Mouse (Mus musculus): Measurements from ENCODE around the gene Gm10985. TPM values are rescaled to one million over a fixed set of nuclear protein-coding genes. Genes with fewer than 3 reads are reported as not detected.

The Gm10985 gene
- polyA plus RNA-seq (2015; fragmentation: Nextera tagmentation; extraction: Ambion mirVana), result not detected in 2 replicates

DNA sequence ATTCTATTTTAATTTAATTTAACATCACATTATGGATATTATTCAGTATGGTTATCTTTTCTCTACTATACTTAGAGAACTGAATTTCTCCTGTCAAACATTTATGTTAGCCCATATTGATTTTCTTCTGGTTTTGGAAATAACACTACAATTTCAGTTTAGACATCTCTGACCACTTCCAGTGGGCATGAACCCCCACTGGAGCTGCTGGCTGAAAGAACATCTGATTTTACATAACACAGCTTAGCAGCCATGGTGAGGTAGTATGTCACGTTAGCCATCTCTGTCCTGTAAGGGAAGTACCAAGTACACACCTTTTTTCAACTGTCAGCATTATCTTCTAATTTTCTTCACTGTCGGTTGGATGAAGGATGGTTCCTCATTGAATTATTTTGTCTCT is at the start of gene Gm10985:
Gene Gm10985, plus strand, starts transcription at position 301 of the 400 bp plus-strand sequence.
- no peak for ATAC-seq (ENCODE audit: low FRiP score, low read depth)
- Histone ChIP-seq H3K27ac (no peak within 1 kb of the TSS), H3K4me1 (peaks cover 4% of the 10 kb centered on the region; the same call in 1 of the 2 replicates), H3K4me2 (replicated peaks) (no peak within 1 kb of the TSS), H3K4me3 (no peak within 1 kb of the TSS), H3K27me3 (no peaks in the 10 kb centered on the region; the same call in 1 of the 2 replicates), H3K9me3 (no peaks in the 10 kb centered on the region), H3K36me3 (no peaks in the 10 kb centered on the region), H3K9ac (no peak within 1 kb of the TSS)
- 80% methylated on average over 2 of the region's 2 CpGs for WGBS

- WGBS, result 83% methylated on average over 1 of the region's 1 CpGs
- Histone ChIP-seq H3K9ac (no peak overlapping the region), H3K4me2 (replicated peaks) (no peak overlapping the region), H3K27ac (no peak overlapping the region), H3K4me3 (no peak overlapping the region), H3K9me3 (no peaks in the 10 kb centered on the region), H3K27me3 (no peaks in the 10 kb centered on the region), H3K36me3 (no peaks in the 10 kb centered on the region), H3K4me1 (no peaks in the 10 kb centered on the region)
- no peak for ATAC-seq (ENCODE audit: low FRiP score, low read depth)
Measured at GRCm38 (mm10) chr3:53796933-53797332, 48.0 kb upstream of the Gm10985 start.

DNA sequence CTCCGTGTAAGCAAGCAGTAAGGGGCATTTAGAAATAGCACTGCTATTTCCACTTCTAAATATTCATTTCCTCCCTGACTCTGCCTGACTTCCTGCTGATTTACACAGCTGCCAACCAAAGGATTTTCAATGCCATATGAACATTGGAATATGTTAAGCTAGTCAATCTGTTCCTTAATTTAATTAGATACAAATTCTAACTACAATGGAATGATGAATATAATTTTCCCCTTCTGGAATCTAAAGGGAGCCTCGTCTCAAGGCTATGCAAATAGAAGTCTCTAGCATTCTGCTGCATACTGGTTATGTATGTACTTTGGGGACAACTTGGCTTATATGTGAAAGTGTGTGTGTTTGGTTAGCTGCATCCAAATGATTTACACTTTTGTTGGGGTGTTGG is 45.2 kb upstream of the Gm10985 start:
- no peaks in the 10 kb centered on the region for H3K36me3 ChIP-seq
- no peak overlapping the region for H3K4me2 ChIP-seq (replicated peaks)
- no peak overlapping the region for H3K27ac ChIP-seq
- ATAC-seq (ENCODE audit: low FRiP score, low read depth), result no peak
- H3K9ac ChIP-seq, result no peak overlapping the region
- 59% methylated on average over 2 of the region's 2 CpGs for WGBS
- no peak overlapping the region for H3K4me3 ChIP-seq
- H3K9me3 ChIP-seq, result no peaks in the 10 kb centered on the region
- H3K4me1 ChIP-seq, result no peaks in the 10 kb centered on the region
- no peaks in the 10 kb centered on the region for H3K27me3 ChIP-seq

- WGBS, result 18% methylated on average over 7 of the region's 7 CpGs
- H3K27me3 ChIP-seq, result no peaks in the 10 kb centered on the region
- H3K36me3 ChIP-seq, result no peaks in the 10 kb centered on the region
- no peak overlapping the region for H3K9ac ChIP-seq
- no peak overlapping the region for H3K4me3 ChIP-seq
- peak; percentile 81 for ATAC-seq (ENCODE audit: low FRiP score, low read depth)
- peaks cover 10% of the 10 kb centered on the region; the same call in 1 of the 2 replicates for H3K4me1 ChIP-seq
- peak overlapping the region; percentile 23; the same call in 1 of the 2 replicates for H3K27ac ChIP-seq
- no peaks in the 10 kb centered on the region for H3K9me3 ChIP-seq
- no peak overlapping the region for H3K4me2 ChIP-seq (replicated peaks)
Measured at GRCm38 (mm10) chr3:53813421-53813977, 31.4 kb upstream of the Gm10985 start.

DNA sequence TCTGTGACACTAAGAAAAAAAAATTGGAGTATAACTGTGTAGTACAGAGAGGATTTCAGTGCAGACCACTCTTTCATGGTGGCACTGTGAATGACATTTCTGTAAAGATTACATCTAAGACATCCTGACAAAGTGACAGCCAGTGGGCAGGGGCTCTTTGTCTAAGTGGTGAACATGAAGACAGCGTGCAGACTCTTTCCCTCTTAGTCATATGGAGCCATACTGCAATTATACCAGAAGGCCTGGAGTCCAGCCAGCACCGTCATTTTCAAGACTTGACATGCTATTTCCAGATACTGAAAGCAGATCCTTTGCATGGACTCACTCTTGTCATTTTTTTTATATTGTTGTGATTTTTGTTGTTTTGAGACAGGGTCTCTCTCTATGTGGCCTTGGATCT is 10.6 kb upstream of the Gm10985 start:
- no peaks in the 10 kb centered on the region for H3K36me3 ChIP-seq
- H3K4me1 ChIP-seq, result no peaks in the 10 kb centered on the region
- no peak for ATAC-seq (ENCODE audit: low FRiP score, low read depth)
- WGBS, result 79% methylated on average over 2 of the region's 2 CpGs
- no peaks in the 10 kb centered on the region for H3K27me3 ChIP-seq
- no peaks in the 10 kb centered on the region for H3K9me3 ChIP-seq
- no peak overlapping the region for H3K9ac ChIP-seq
- no peak overlapping the region for H3K4me3 ChIP-seq
- H3K27ac ChIP-seq, result no peak overlapping the region
- no peak overlapping the region for H3K4me2 ChIP-seq (replicated peaks)

DNA sequence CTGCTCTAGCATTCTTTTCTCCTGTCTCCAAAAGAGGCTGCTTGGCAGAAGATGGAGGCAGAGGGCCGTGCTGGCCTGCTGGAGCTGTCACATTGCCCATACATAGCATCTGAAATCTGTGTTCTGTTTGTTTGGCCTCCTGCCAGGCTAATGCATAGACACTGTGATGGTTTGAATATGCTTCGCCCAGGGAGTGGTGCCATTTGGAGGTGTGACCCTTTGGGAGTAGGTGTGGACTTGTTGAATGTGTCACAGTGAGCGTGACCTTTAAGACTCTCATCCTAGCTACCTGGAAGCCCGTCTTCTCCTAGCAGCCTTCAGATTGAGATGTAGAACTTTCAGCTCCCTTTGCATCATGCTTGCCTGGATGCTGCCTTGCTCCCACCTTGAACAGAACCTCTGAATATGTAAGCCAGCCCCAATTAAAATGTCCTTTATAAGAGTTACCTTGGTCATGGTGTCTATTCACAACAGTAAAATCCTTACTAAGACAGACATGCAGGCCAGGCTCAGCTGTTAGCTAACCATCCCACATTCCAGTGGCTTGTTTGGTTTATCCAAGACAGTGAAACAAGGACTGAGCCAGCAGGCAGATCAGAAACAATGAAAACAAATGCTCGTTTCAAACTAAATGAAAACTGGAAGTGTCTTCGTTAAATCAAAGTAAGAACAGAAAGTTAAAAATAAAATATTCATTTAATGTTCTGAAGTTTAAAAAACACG is 1.5 kb downstream of the Gm10985 start:
- Histone ChIP-seq H3K36me3 (no peaks in the 10 kb centered on the region), H3K9me3 (no peaks in the 10 kb centered on the region), H3K4me2 (replicated peaks) (no peak overlapping the region), H3K27ac (no peak overlapping the region), H3K4me3 (no peak overlapping the region), H3K4me1 (peaks cover 4% of the 10 kb centered on the region; the same call in 1 of the 2 replicates), H3K27me3 (no peaks in the 10 kb centered on the region; the same call in 1 of the 2 replicates), H3K9ac (no peak overlapping the region)
- 78% methylated on average over 7 of the region's 7 CpGs for WGBS
- ATAC-seq (ENCODE audit: low FRiP score, low read depth), result no peak

GRCm38 (mm10) chr3:53847726-53848125 is 2.8 kb downstream of the Gm10985 start:
- 18% methylated on average over 4 of the region's 4 CpGs for WGBS
- H3K9ac ChIP-seq, result no peak overlapping the region
- no peak overlapping the region for H3K4me2 ChIP-seq (replicated peaks)
- H3K27me3 ChIP-seq, result no peaks in the 10 kb centered on the region; the same call in 1 of the 2 replicates
- no peak for ATAC-seq (ENCODE audit: low FRiP score, low read depth)
- peaks cover 4% of the 10 kb centered on the region; the same call in 1 of the 2 replicates for H3K4me1 ChIP-seq
- H3K4me3 ChIP-seq, result no peak overlapping the region
- H3K9me3 ChIP-seq, result no peaks in the 10 kb centered on the region
- H3K27ac ChIP-seq, result no peak overlapping the region
- no peaks in the 10 kb centered on the region for H3K36me3 ChIP-seq

GRCm38 (mm10) chr3:53848262-53848661 is 3.4 kb downstream of the Gm10985 start:
- H3K36me3 ChIP-seq, result no peaks in the 10 kb centered on the region
- 76% methylated on average over 11 of the region's 11 CpGs for WGBS
- no peak overlapping the region for H3K4me2 ChIP-seq (replicated peaks)
- H3K4me1 ChIP-seq, result peaks cover 4% of the 10 kb centered on the region; the same call in 1 of the 2 replicates
- no peaks in the 10 kb centered on the region for H3K9me3 ChIP-seq
- H3K27me3 ChIP-seq, result no peaks in the 10 kb centered on the region; the same call in 1 of the 2 replicates
- ATAC-seq (ENCODE audit: low FRiP score, low read depth), result no peak
- no peak overlapping the region for H3K27ac ChIP-seq
- H3K9ac ChIP-seq, result no peak overlapping the region
- no peak overlapping the region for H3K4me3 ChIP-seq

- H3K9me3 ChIP-seq, result no peaks in the 10 kb centered on the region
- H3K36me3 ChIP-seq, result peaks cover 26% of the 10 kb centered on the region
- no peak for ATAC-seq (ENCODE audit: low FRiP score, low read depth)
- H3K27me3 ChIP-seq, result no peaks in the 10 kb centered on the region
- H3K4me3 ChIP-seq, result no peak overlapping the region
- H3K27ac ChIP-seq, result no peak overlapping the region
- WGBS, result 79% methylated on average over 4 of the region's 4 CpGs
- H3K9ac ChIP-seq, result no peak overlapping the region
- H3K4me2 ChIP-seq (replicated peaks), result no peak overlapping the region
- no peaks in the 10 kb centered on the region for H3K4me1 ChIP-seq
Measured at GRCm38 (mm10) chr3:53854261-53854660, 9.4 kb downstream of the Gm10985 start.

GRCm38 (mm10) chr3:53854831-53855230 is 9.9 kb downstream of the Gm10985 start:
- no peaks in the 10 kb centered on the region for H3K27me3 ChIP-seq
- H3K9ac ChIP-seq, result no peak overlapping the region
- no peak overlapping the region for H3K4me3 ChIP-seq
- 92% methylated on average over 3 of the region's 3 CpGs for WGBS
- H3K4me2 ChIP-seq (replicated peaks), result no peak overlapping the region
- ATAC-seq (ENCODE audit: low FRiP score, low read depth), result no peak
- no peaks in the 10 kb centered on the region for H3K9me3 ChIP-seq
- H3K4me1 ChIP-seq, result no peaks in the 10 kb centered on the region
- peaks cover 32% of the 10 kb centered on the region for H3K36me3 ChIP-seq
- no peak overlapping the region for H3K27ac ChIP-seq

DNA sequence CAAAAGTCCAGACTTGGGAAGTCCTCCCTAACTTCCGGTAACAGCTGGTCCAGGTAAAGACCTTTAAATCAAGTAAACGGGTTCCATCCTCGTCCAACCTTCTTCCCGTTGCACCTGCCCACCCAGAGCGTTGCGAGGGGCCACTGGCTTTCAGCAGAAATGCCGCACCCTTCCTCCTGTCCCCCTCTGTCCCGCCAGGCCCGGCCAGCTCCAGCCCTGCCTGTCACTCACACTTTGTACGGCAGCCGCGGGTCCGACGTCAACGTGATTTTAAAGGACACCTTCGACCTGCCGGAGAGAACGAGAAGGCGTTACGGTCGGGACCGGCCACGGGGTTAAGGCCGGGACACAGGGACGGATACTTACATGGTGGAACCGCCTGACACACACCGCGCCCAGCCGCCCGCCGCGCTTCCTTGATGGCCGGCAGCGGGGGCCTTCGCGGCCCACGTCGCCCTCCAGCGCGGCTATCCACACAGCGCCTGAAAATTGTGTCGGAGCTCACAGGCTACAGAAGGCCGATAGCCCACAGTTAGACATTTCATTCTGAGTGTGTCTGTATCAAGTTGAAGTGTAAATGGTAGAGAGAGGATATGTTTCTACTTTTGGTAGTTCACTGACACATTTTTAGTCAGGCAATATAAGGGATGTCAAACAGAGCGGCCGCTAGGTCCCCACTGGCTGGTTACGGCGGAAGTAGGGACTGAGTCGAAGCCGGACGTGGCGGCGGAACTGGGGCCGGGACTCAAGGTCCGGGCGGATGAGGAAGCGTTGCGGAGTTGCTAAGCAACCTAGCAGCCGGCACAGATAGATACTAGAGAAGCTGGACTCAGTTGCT is 18.7 kb downstream of the Gm10985 start, which contains the start of gene Ufm1:
Gene Ufm1, minus strand, starts transcription at position 448 of the 838 bp plus-strand sequence.
- Histone ChIP-seq H3K27ac (no peak within 1 kb of the TSS), H3K4me2 (replicated peaks) (peak within 1 kb of the TSS; percentile 92), H3K4me1 (peaks cover 10% of the 10 kb centered on the region), H3K36me3 (peaks cover 28% of the 10 kb centered on the region), H3K9ac (peak within 1 kb of the TSS; percentile 85), H3K4me3 (peak within 1 kb of the TSS; percentile 93), H3K27me3 (no peaks in the 10 kb centered on the region), H3K9me3 (no peaks in the 10 kb centered on the region)
- peak; percentile 99 for ATAC-seq (ENCODE audit: low FRiP score, low read depth)
- under 1% methylated on average over 58 of the region's 58 CpGs for WGBS

DNA sequence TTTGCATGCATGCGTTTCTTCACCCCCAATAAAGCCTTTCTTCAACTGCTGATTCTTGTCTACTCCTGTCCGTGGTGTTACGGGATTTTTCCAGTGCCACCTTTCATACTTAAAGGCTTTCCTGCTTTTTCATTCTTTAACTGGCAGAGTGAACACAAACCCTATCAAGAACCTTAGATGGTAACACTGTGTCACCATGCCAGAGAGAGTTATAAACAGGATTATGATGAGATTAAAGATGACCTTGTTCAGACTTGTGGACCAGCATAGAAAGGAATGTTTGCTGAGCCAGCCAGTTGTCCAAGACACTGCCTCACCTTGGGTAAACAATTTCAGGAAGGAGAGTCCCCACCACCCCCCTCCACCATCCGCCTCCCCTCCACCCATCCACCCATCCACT is 23.3 kb downstream of the Gm10985 start:
- Histone ChIP-seq H3K27ac (no peak overlapping the region), H3K4me2 (replicated peaks) (no peak overlapping the region), H3K9me3 (no peaks in the 10 kb centered on the region), H3K4me3 (no peak overlapping the region), H3K4me1 (peaks cover 12% of the 10 kb centered on the region; the same call in 1 of the 2 replicates), H3K36me3 (no peaks in the 10 kb centered on the region), H3K9ac (no peak overlapping the region), H3K27me3 (no peaks in the 10 kb centered on the region)
- 89% methylated on average over 4 of the region's 4 CpGs for WGBS
- no peak for ATAC-seq (ENCODE audit: low FRiP score, low read depth)

Data from limb, embryonic 13.5 days (tissue).